Mouse (Mus musculus) layer of hippocampus, postnatal 14 days (tissue): ENCODE measurements around the gene Lrrc29. TPM values are rescaled to one million over a fixed set of nuclear protein-coding genes. Genes with fewer than 3 reads are reported as not detected.
A peak's percentile ranks its signal among the peaks of the same experiment; 100 is the strongest.

Experiments
- DNase-seq, 2 experiments: peaks; one replicate each; pipeline ENCODE4 v3.0.0; 2021 to 2022; ENCODE audit warnings: low spot score in 2 of 2, mixed read lengths in 1 of 2
- total RNA-seq, 2 experiments: library from RNA; stranded (reverse); gene quantifications; 2 replicates each; pipeline ENCODE4 v1.2.3; 2021

Lrrc29 gene
- total RNA-seq, 2 experiments from 2014 or later: 5.0 to 8.3 TPM

- DNase-seq: no peak
Measured at GRCm38 (mm10) chr8:105312891-105313481, 13.1 kb downstream of the Lrrc29 start.

- DNase-seq: no peak
Measured at GRCm38 (mm10) chr8:105311718-105312117, 14.4 kb downstream of the Lrrc29 start.

GRCm38 (mm10) chr8:105310118-105310517 lies 16.0 kb downstream of the Lrrc29 start:
- no peak for DNase-seq

GRCm38 (mm10) chr8:105309142-105309847 lies 16.8 kb downstream of the Lrrc29 start:
- no peak for DNase-seq

GRCm38 (mm10) chr8:105308428-105308827 lies 17.6 kb downstream of the Lrrc29 start:
- DNase-seq: no peak

GRCm38 (mm10) chr8:105307670-105308069 lies 18.4 kb downstream of the Lrrc29 start:
- no peak for DNase-seq

GRCm38 (mm10) chr8:105306146-105306691 lies 19.9 kb downstream of the Lrrc29 start:
- DNase-seq: no peak

GRCm38 (mm10) chr8:105305211-105306145 lies 20.6 kb downstream of the Lrrc29 start, which contains the start of gene Elmo3:
TSS of gene Elmo3 (plus strand) at chr8:105305601.
- DNase-seq: peak in 1 of 2 experiments; percentile 55

GRCm38 (mm10) chr8:105304325-105305210 lies 21.5 kb downstream of the Lrrc29 start:
- DNase-seq: no peak

GRCm38 (mm10) chr8:105303874-105304273 lies 22.2 kb downstream of the Lrrc29 start:
- DNase-seq: no peak

GRCm38 (mm10) chr8:105303396-105303795 lies 22.7 kb downstream of the Lrrc29 start:
- no peak for DNase-seq

- DNase-seq: no peak
Measured at GRCm38 (mm10) chr8:105299962-105300361, 26.1 kb downstream of the Lrrc29 start.

GRCm38 (mm10) chr8:105298351-105299252 lies 27.5 kb downstream of the Lrrc29 start:
- no peak for DNase-seq

- DNase-seq: peak; percentile 88 to 94
Measured at GRCm38 (mm10) chr8:105297511-105298192, 28.4 kb downstream of the Lrrc29 start, which contains the start of gene E2f4. TSS of gene E2f4 (plus strand) at chr8:105297663.

- DNase-seq: no peak
Measured at GRCm38 (mm10) chr8:105295895-105296573, 30.0 kb downstream of the Lrrc29 start, which contains the start of gene Exoc3l. TSS of gene Exoc3l (minus strand) at chr8:105296101.

GRCm38 (mm10) chr8:105295256-105295655 lies 30.8 kb downstream of the Lrrc29 start:
- no peak for DNase-seq

- DNase-seq: no peak
Measured at GRCm38 (mm10) chr8:105294776-105295175, 31.3 kb downstream of the Lrrc29 start.

- no peak for DNase-seq
Measured at GRCm38 (mm10) chr8:105293405-105293804, 32.7 kb downstream of the Lrrc29 start.
